Mouse (Mus musculus) thymus, adult 2 months (tissue): ENCODE measurements at regions not wholly inside any gene's neighbourhood (a gene's known extent, or its start where the extent isn't known, plus 50 kb on each side); places are given as distances from the start of the nearest gene placed in this dataset.

Experiments
- DNase-seq: peaks from one replicate; pipeline ENCODE4 v3.0.0; 2021
- H3K27ac ChIP-seq: fragments of 200-500 bp; 2 replicates; pipeline ENCODE4 v1.5.1; 2012; ENCODE audit warnings: low read length, control low read depth; ENCODE audit not compliant: control insufficient read depth, insufficient read depth
- H3K27me3 ChIP-seq: fragments of 200-500 bp; 2 replicates; pipeline ENCODE4 v1.6.1; 2012; ENCODE audit warnings: mild to moderate bottlenecking, low read length, moderate library complexity, mixed read lengths; ENCODE audit not compliant: control insufficient read depth, insufficient read depth
- H3K36me3 ChIP-seq: fragments of 200-500 bp; 2 replicates; pipeline ENCODE4 v1.6.1; 2012; ENCODE audit warnings: mild to moderate bottlenecking, low read length, moderate library complexity; ENCODE audit not compliant: control insufficient read depth, insufficient read depth
- H3K4me1 ChIP-seq: fragments of 200-500 bp; replicated peaks from 2 replicates; pipeline ENCODE4 v1.6.1; 2012; ENCODE audit warnings: low read length; ENCODE audit not compliant: control insufficient read depth, insufficient read depth
- H3K4me3 ChIP-seq: fragments of 200-500 bp; 2 replicates; pipeline ENCODE4 v1.5.1; 2012; ENCODE audit warnings: mild to moderate bottlenecking, low read length, control low read depth, moderate library complexity; ENCODE audit not compliant: control insufficient read depth, insufficient read depth
- CTCF ChIP-seq: fragments of 200-500 bp; IDR thresholded peaks from 2 replicates; pipeline ENCODE4 v1.5.1; 2012; ENCODE audit warnings: mild to moderate bottlenecking, control low read depth, low read length, moderate library complexity, borderline replicate concordance; ENCODE audit not compliant: control insufficient read depth, poor library complexity, insufficient read depth; ENCODE audit errors: extremely low read depth
- POLR2A ChIP-seq: fragments of 200-500 bp; IDR thresholded peaks from 2 replicates; pipeline ENCODE4 v1.6.1; 2012; ENCODE audit warnings: mild to moderate bottlenecking, low read length, control low read depth, moderate library complexity; ENCODE audit not compliant: control insufficient read depth, poor library complexity, insufficient read depth; ENCODE audit errors: extremely low read depth
- WGBS: fragments of 180-500 bp; shearing (Covaris S2); methylation state at CpG from one replicate; pipeline ENCODE4 v1.1.7; 2018; 5-methylcytosine and 5-hydroxymethylcytosine counted together

DNA sequence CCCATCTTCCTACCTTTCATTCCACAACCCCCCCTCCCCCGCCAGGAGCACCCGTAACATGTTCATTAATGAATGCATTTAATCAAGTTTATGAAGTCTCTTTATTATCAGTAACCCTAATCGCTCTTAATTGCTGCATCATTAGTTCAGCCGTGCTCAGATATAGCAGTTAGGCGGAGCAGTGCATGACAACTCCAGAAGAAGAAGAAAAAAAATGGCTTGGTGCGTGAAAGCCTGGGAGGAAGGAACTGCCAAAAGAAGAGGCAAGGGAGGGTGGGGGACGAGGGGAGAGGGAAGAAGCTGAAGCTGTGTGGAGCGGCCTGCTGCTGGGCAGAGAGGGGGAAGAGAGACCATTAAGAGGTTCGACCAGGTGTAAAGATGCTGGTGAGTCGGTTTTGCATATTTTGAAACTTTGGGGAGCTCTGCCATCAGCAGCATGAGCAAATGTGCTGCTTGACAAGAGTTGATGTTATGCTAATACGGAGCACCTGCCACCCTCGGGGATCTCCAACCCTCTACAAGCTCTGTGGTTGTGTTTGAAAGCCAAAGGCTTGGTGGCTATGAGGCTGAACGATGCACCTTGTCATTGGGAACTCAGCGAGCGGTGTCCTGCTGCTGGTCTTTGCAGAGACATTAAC is 408.6 kb upstream of the Zfp703 start:
- TF ChIP-seq POLR2A: no peak
- TF ChIP-seq CTCF: no peak
- H3K27me3 ChIP-seq: no peaks in the 10 kb centered on the region
- no peaks in the 10 kb centered on the region for H3K36me3 ChIP-seq
- no peak for DNase-seq
- no peaks in the 10 kb centered on the region for H3K4me1 ChIP-seq
- 63% methylated on average over 15 of the region's 15 CpGs for WGBS
- H3K27ac ChIP-seq: no peak overlapping the region
- no peak overlapping the region for H3K4me3 ChIP-seq

DNA sequence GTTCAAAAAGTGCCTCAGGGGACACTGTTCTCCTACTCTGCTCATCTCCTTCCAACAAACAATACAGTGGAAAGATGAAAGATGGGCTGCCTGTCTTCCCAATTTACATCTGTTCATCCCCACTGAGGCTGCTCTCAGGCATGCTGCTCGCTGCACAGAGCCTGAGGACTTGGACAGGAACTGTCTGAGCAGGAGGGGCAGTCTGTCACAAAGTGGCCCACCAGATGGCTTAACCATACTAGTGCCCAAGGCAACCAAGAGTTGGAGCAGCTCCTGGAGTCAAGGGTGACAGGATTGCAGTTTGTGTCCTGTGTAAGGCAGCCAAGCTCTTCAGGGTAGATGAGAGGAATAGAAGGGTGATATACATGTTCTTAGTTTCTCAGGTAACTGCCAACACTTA is 388.3 kb upstream of the Zfp703 start:
- no peak overlapping the region for H3K4me3 ChIP-seq
- no peak for TF ChIP-seq POLR2A
- no peak overlapping the region for H3K27ac ChIP-seq
- no peaks in the 10 kb centered on the region for H3K27me3 ChIP-seq
- no peaks in the 10 kb centered on the region for H3K4me1 ChIP-seq
- no peaks in the 10 kb centered on the region for H3K36me3 ChIP-seq
- no peak for DNase-seq
- WGBS: 79% methylated on average over 1 of the region's 1 CpGs

DNA sequence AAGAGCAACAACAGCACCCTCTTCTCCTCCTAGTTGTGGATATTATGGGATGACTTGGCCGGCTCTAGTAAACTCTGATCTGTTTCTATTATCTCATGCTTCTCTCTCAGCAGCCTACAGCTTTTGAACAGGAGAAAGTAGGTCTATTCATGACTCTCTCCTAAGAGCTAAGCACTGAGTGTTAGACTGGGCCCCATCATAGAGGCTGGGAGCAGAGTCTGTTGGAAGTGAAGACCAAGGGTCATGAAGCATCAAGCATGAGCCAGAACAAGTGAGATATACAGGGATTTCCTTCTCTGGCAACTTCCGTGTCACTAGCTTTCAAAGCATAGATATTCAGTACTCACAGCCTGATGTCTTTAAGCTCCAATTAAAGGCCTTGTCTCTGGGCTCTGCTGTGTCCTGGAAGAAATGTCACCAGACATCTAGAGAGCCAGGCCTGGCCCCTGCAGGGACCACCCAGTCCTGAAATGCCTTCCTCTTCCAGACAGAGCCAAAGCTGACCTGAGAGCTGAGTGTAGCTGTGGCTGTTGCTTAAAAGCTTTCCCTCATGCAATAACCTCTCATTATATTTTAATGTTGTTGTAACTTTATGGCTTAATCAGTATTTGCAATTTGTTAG is 386.4 kb upstream of the Zfp703 start:
- Histone ChIP-seq H3K27ac (no peak overlapping the region), H3K27me3 (no peaks in the 10 kb centered on the region), H3K4me1 (no peaks in the 10 kb centered on the region), H3K36me3 (no peaks in the 10 kb centered on the region), H3K4me3 (no peak overlapping the region)
- TF ChIP-seq POLR2A (no peak), CTCF (no peak)
- DNase-seq: no peak
- 98% methylated on average over 2 of the region's 2 CpGs for WGBS

GRCm38 (mm10) chr8:26591266-26591665 is 385.9 kb upstream of the Zfp703 start:
- no peak for TF ChIP-seq POLR2A
- no peak for TF ChIP-seq CTCF
- Histone ChIP-seq H3K27ac (no peak overlapping the region), H3K4me1 (no peaks in the 10 kb centered on the region), H3K36me3 (no peaks in the 10 kb centered on the region), H3K27me3 (no peaks in the 10 kb centered on the region), H3K4me3 (no peak overlapping the region)
- WGBS: 85% methylated on average over 3 of the region's 3 CpGs
- no peak for DNase-seq

- no peak overlapping the region for H3K4me3 ChIP-seq
- TF ChIP-seq POLR2A (no peak), CTCF (no peak)
- WGBS: 55% methylated on average over 5 of the region's 5 CpGs
- no peak for DNase-seq
- no peaks in the 10 kb centered on the region for H3K4me1 ChIP-seq
- H3K27ac ChIP-seq: no peak overlapping the region
- H3K27me3 ChIP-seq: no peaks in the 10 kb centered on the region
- H3K36me3 ChIP-seq: no peaks in the 10 kb centered on the region
Measured at GRCm38 (mm10) chr8:26593536-26594368, 383.4 kb upstream of the Zfp703 start.

DNA sequence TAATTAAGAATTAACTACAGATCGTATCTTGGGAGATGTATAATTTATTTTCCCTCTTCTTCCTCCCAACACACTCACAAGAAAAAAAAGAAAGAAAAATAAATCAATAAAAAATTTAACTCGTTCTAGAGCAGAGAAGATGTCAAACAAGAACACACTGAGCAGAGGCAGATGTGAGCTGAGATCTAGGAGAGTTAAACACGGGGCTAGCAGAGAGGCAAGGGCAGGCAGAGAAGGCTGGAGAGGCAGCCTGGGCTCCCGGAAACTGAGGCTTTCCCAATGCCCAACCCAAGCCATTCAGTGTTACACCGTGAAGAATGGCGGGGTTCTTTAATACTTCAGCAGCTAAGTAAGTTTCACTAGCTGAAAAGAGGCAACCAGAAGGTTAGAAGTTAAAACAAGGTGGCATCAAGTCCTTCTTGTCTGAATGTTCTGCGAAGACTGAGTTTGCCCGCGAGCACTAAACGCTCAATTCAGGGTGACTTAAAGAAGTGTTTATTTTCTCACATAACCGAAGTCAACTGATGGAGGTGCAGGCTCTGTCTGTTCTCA is 382.7 kb upstream of the Zfp703 start:
- no peak for DNase-seq
- TF ChIP-seq POLR2A: no peak
- no peak for TF ChIP-seq CTCF
- no peaks in the 10 kb centered on the region for H3K4me1 ChIP-seq
- no peak overlapping the region for H3K27ac ChIP-seq
- no peaks in the 10 kb centered on the region for H3K27me3 ChIP-seq
- 79% methylated on average over 11 of the region's 11 CpGs for WGBS
- H3K4me3 ChIP-seq: no peak overlapping the region
- H3K36me3 ChIP-seq: no peaks in the 10 kb centered on the region
